Mouse (Mus musculus) testis, adult 2 months (tissue): Measurements from ENCODE around the gene Dpep1.

ENCODE experiments used
- CTCF ChIP-seq: fragments of 200-500 bp; IDR thresholded peaks from 2 replicates; pipeline ENCODE4 v1.5.1; 2012; ENCODE audit warnings: low read depth, mild to moderate bottlenecking, inconsistent platforms, low read length, moderate library complexity; ENCODE audit not compliant: control insufficient read depth, insufficient read depth, insufficient replicate concordance
- POLR2A ChIP-seq: fragments of 200-500 bp; IDR thresholded peaks from 2 replicates; pipeline ENCODE4 v1.6.1; 2012; ENCODE audit warnings: low read depth, mild to moderate bottlenecking, inconsistent platforms, low read length, moderate library complexity; ENCODE audit not compliant: control insufficient read depth

GRCm38 (mm10) chr8:123188841-123189240, 2.8 kb downstream of the Dpep1 start:
- TF ChIP-seq CTCF (no peak), POLR2A (no peak)
